Mouse (Mus musculus): ENCODE data around the gene Acaca. TPM values are rescaled to one million over a fixed set of nuclear protein-coding genes. Genes with fewer than 3 reads are reported as not detected.
A peak's percentile ranks its signal among the peaks of the same experiment; 100 is the strongest.
"Not testable (repeated sequence)": the region's sequence is repeated elsewhere in the genome, so short reads cannot be mapped to it uniquely, and the experiment has no call there.

The Acaca gene
- polyA plus RNA-seq, 1 experiment from 2014 or later: 22.6 TPM

DNA sequence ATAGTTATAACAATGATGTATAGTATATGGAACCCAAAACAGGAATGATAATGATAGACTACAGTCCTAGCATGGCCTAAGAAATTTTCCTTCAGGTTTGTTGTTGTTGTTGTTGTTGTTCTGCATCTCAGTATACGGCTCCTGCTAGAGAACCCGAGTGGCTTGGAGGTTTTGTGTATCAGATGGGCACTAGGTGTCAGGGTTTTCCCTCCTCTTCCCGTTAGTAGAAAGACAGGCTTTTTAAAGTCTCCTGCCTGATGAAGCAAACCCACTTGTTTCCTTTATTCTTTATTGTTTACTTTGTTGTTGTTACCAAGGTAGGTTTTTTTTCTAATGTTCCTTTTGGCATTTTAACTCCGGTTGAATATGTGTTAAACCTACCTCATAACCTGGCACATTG, 197.6 kb downstream of the Acaca start:
- ATAC-seq: no peak
- no peaks in the 10 kb centered on the region for H3K27me3 ChIP-seq (replicated peaks; ENCODE audit: control insufficient read depth, insufficient read depth, low read length)
- H3K4me3 ChIP-seq (ENCODE audit: low read length): no peak overlapping the region
- H3K9me3 ChIP-seq (ENCODE audit: control insufficient read depth, low read length): no peaks in the 10 kb centered on the region
- H3K9ac ChIP-seq (ENCODE audit: low read depth, low read length): no peak overlapping the region
- H3K4me2 ChIP-seq (ENCODE audit: low read length): no peak overlapping the region
- H3K4me1 ChIP-seq (ENCODE audit: control insufficient read depth, insufficient read depth, low read depth, low read length): peaks cover 7% of the 10 kb centered on the region
- WGBS: 63% methylated on average over 4 of the region's 4 CpGs
- H3K36me3 ChIP-seq (ENCODE audit: control insufficient read depth, insufficient read depth, low read length): no peaks in the 10 kb centered on the region
- H3K27ac ChIP-seq (ENCODE audit: low read depth, low read length): no peak overlapping the region

DNA sequence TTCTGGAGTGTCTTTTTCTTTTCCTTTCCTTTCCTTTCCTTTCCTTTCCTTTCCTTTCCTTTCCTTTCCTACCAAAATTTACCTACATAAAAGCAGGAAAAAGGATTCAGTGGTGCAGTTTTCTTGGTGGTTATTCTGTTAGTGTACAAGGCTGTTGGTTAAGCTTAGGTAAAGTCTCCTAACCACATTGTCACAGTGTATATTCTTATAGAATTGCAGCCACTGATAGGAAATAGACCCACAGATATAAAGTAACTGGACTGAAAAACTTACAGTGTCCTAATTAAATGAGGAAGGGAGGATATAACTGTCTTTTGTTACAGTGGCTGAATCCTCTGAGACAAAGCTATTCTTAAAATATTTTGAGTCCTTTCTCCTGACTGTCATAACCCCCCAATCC, 202.9 kb downstream of the Acaca start:
- H3K27ac ChIP-seq (ENCODE audit: low read depth, low read length): no peak overlapping the region
- H3K9ac ChIP-seq (ENCODE audit: low read depth, low read length): no peak overlapping the region
- H3K4me3 ChIP-seq (ENCODE audit: low read length): no peak overlapping the region
- no peaks in the 10 kb centered on the region for H3K27me3 ChIP-seq (replicated peaks; ENCODE audit: control insufficient read depth, insufficient read depth, low read length)
- no peaks in the 10 kb centered on the region for H3K4me1 ChIP-seq (ENCODE audit: control insufficient read depth, insufficient read depth, low read depth, low read length)
- no peaks in the 10 kb centered on the region for H3K36me3 ChIP-seq (ENCODE audit: control insufficient read depth, insufficient read depth, low read length)
- H3K9me3 ChIP-seq (ENCODE audit: control insufficient read depth, low read length): no peaks in the 10 kb centered on the region
- ATAC-seq: no peak
- H3K4me2 ChIP-seq (ENCODE audit: low read length): no peak overlapping the region

DNA sequence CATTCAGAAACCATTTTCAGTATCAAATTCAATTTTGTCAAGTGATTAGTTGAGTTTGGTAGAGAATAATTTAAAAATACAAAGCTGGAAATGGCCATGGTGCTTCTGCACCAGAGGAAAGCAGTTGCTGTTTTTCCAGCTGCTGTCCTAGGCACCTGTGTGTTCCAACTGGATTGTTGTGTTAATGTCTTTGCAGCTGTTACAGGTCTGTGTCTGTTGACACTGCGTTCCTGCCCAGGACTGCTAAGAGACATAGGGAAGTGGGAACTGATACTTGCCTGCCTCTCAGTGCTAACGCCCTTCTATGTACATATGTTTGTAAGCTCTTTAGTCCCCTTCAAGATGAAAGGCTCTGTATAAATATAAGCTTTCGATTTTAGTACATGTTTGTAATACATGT, 203.4 kb downstream of the Acaca start:
- H3K4me3 ChIP-seq (ENCODE audit: low read length): no peak overlapping the region
- WGBS: 81% methylated on average over 3 of the region's 3 CpGs
- H3K27me3 ChIP-seq (replicated peaks; ENCODE audit: control insufficient read depth, insufficient read depth, low read length): no peaks in the 10 kb centered on the region
- no peaks in the 10 kb centered on the region for H3K36me3 ChIP-seq (ENCODE audit: control insufficient read depth, insufficient read depth, low read length)
- no peak for ATAC-seq
- no peak overlapping the region for H3K9ac ChIP-seq (ENCODE audit: low read depth, low read length)
- no peaks in the 10 kb centered on the region for H3K9me3 ChIP-seq (ENCODE audit: control insufficient read depth, low read length)
- H3K4me1 ChIP-seq (ENCODE audit: control insufficient read depth, insufficient read depth, low read depth, low read length): no peaks in the 10 kb centered on the region
- H3K27ac ChIP-seq (ENCODE audit: low read depth, low read length): no peak overlapping the region
- H3K4me2 ChIP-seq (ENCODE audit: low read length): no peak overlapping the region

DNA sequence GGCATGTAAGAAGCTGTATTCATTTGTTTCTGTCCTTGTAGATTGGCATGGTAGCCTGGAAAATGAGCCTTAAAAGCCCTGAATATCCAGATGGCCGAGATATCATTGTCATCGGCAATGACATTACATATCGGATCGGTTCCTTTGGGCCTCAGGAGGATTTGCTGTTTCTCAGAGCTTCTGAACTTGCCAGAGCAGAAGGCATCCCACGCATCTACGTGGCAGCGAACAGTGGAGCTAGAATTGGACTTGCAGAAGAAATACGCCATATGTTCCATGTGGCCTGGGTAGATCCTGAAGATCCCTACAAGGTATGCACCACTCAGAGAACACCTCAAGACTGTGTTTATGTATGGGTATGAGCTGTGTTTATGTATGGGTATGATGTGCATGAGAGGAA, 208.8 kb downstream of the Acaca start:
- not testable (repeated sequence) for H3K27ac ChIP-seq (ENCODE audit: low read depth, low read length); H3K9ac ChIP-seq (ENCODE audit: low read depth, low read length); H3K36me3 ChIP-seq (ENCODE audit: control insufficient read depth, insufficient read depth, low read length); H3K27me3 ChIP-seq (replicated peaks; ENCODE audit: control insufficient read depth, insufficient read depth, low read length); H3K4me3 ChIP-seq (ENCODE audit: low read length); H3K4me1 ChIP-seq (ENCODE audit: control insufficient read depth, insufficient read depth, low read depth, low read length); H3K4me2 ChIP-seq (ENCODE audit: low read length); H3K9me3 ChIP-seq (ENCODE audit: control insufficient read depth, low read length); ATAC-seq
- WGBS: 73% methylated on average over 5 of the region's 8 CpGs

DNA sequence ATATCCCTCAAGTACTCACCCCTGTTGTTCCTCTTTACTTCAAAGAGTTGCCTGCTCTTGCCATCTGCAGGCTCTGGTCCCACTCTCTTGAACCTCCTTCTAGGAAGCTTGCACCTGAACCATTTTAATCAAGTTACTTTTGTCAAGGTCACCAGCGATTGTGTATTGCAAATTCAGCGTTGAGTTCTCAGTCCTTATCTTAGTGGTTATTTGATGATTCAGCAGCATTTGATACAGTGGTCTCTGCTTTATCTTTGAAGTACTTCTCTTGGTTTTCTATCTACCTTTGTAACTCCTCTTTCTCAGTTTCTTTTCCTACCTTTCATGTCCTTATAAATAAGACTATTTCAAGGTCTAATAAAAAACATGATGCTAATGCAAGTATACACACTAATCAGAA, 211.2 kb downstream of the Acaca start:
- Histone ChIP-seq H3K4me3 (ENCODE audit: low read length) (no peak overlapping the region), H3K27me3 (replicated peaks; ENCODE audit: control insufficient read depth, insufficient read depth, low read length) (no peaks in the 10 kb centered on the region), H3K4me1 (ENCODE audit: control insufficient read depth, insufficient read depth, low read depth, low read length) (no peaks in the 10 kb centered on the region), H3K9me3 (ENCODE audit: control insufficient read depth, low read length) (no peaks in the 10 kb centered on the region), H3K9ac (ENCODE audit: low read depth, low read length) (no peak overlapping the region), H3K36me3 (ENCODE audit: control insufficient read depth, insufficient read depth, low read length) (peaks cover 3% of the 10 kb centered on the region; the same call in 1 of the 2 replicates), H3K4me2 (ENCODE audit: low read length) (no peak overlapping the region), H3K27ac (ENCODE audit: low read depth, low read length) (no peak overlapping the region)
- ATAC-seq: no peak
- 94% methylated on average over 2 of the region's 2 CpGs for WGBS

DNA sequence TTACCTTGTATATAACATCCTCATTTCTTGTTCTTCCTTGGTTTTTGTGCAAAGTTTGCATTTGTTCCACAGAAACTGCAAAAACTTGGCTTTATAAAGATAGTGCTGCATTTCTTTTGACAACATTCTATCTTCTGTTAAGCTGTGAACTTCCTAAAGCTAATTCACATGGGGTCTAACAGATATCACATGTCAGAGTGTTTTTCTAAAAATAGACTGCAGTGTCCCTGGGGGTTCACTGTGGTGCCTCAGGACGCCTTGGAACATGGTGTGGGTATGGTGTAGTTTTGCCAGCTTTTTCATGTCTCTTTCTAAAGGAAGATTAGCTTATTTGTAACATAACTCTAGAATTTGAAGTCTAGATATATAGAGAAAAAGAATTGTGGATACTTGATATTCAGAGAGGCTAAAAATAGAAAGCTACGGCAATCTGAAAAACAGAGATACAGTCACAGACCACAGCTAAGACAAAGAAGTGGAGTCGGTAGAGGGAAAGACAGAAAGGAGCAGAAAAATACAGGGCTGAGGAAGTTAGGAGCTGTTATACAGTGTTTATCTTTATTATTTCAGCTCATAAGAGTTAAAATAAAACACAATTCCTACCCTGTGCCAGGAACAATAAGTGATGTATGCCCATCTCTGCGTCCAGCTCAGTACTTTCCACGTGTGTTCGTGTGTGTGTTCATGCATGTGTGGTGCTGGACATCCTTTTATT, 215.2 kb downstream of the Acaca start:
- 72% methylated on average over 6 of the region's 6 CpGs for WGBS
- Histone ChIP-seq H3K4me3 (ENCODE audit: low read length) (no peak overlapping the region), H3K27ac (ENCODE audit: low read depth, low read length) (no peak overlapping the region), H3K27me3 (replicated peaks; ENCODE audit: control insufficient read depth, insufficient read depth, low read length) (no peaks in the 10 kb centered on the region), H3K9me3 (ENCODE audit: control insufficient read depth, low read length) (no peaks in the 10 kb centered on the region), H3K4me1 (ENCODE audit: control insufficient read depth, insufficient read depth, low read depth, low read length) (no peaks in the 10 kb centered on the region; the same call in none of the 2 replicates), H3K4me2 (ENCODE audit: low read length) (no peak overlapping the region), H3K36me3 (ENCODE audit: control insufficient read depth, insufficient read depth, low read length) (no peaks in the 10 kb centered on the region), H3K9ac (ENCODE audit: low read depth, low read length) (no peak overlapping the region)
- no peak for ATAC-seq

DNA sequence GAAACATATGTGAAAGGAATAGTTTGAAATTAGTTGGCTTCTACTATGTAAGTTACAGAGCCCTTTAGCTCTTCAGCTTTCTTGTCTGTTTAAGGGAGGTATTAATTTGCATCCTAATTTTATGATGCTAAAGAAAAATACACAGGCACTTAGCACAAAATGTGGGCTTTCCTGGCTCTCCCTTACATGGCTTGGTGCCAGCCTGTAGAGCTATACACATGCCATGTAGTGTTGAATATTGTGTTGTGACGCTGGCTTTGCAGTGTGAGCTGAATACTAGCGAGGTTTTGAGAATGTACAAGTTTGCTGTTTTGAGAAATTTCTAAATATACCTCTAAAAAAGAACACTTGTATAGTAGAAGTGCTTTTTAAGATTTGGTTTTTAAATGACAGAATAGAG, 218.3 kb downstream of the Acaca start:
- 48% methylated on average over 2 of the region's 2 CpGs for WGBS
- no peaks in the 10 kb centered on the region for H3K9me3 ChIP-seq (ENCODE audit: control insufficient read depth, low read length)
- no peak for ATAC-seq
- H3K27ac ChIP-seq (ENCODE audit: low read depth, low read length): no peak overlapping the region
- H3K27me3 ChIP-seq (replicated peaks; ENCODE audit: control insufficient read depth, insufficient read depth, low read length): no peaks in the 10 kb centered on the region
- H3K4me3 ChIP-seq (ENCODE audit: low read length): no peak overlapping the region
- peaks cover 5% of the 10 kb centered on the region for H3K4me1 ChIP-seq (ENCODE audit: control insufficient read depth, insufficient read depth, low read depth, low read length)
- H3K9ac ChIP-seq (ENCODE audit: low read depth, low read length): no peak overlapping the region
- no peaks in the 10 kb centered on the region for H3K36me3 ChIP-seq (ENCODE audit: control insufficient read depth, insufficient read depth, low read length)
- no peak overlapping the region for H3K4me2 ChIP-seq (ENCODE audit: low read length)

DNA sequence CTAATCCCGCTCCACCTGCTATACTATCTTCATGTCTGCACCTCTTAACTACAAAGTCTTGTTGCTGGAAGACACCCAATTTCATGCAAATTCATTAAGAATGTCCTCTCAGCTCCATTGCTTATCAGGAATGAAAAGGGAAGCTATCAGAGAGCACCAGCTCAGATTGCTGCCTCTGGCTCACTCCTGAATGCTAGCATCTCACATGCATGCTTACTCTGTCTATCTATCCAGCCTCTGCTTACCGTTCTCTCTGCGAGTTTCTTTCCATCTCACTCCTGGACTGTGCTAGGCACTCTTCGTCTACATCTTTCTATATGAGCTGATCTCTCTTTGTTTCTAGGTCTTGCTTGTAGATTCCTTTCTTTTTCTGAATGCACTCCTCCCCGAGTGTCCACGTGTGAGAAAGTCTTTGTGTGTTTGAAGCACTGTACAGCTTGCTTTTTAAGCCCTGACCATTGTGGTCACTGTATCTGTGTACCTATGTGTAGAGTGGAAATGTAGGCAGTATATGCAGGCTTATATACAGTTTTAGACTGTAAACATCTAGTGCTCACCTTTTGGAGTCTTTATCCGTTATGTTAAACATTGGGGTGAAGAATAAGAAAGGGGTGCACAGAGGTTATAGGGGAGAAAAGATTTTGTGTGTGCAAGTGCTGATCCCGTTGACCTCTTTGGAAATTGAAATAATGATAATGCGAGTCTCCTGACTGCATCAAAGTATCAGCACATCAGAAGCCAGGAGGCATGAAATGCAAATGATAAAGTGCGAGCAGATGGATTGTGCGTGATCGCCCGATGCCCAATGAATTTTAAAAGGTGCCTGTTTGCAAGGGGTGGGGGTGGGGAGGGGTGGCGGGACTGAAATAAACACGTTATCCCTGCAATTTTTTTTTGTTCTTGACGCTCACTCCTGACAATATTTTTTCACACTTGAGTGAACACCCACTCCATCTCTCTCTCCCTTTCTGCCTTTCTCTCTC, 219.7 kb downstream of the Acaca start:
- Histone ChIP-seq H3K4me1 (ENCODE audit: control insufficient read depth, insufficient read depth, low read depth, low read length) (peaks cover 5% of the 10 kb centered on the region), H3K9ac (ENCODE audit: low read depth, low read length) (no peak overlapping the region), H3K27me3 (replicated peaks; ENCODE audit: control insufficient read depth, insufficient read depth, low read length) (no peaks in the 10 kb centered on the region), H3K4me3 (ENCODE audit: low read length) (no peak overlapping the region), H3K4me2 (ENCODE audit: low read length) (peak overlapping the region; percentile 34), H3K9me3 (ENCODE audit: control insufficient read depth, low read length) (no peaks in the 10 kb centered on the region), H3K36me3 (ENCODE audit: control insufficient read depth, insufficient read depth, low read length) (no peaks in the 10 kb centered on the region), H3K27ac (ENCODE audit: low read depth, low read length) (peak overlapping the region; percentile 3)
- 29% methylated on average over 16 of the region's 16 CpGs for WGBS
- peak; percentile 45; the same call in 1 of the 2 replicates for ATAC-seq

DNA sequence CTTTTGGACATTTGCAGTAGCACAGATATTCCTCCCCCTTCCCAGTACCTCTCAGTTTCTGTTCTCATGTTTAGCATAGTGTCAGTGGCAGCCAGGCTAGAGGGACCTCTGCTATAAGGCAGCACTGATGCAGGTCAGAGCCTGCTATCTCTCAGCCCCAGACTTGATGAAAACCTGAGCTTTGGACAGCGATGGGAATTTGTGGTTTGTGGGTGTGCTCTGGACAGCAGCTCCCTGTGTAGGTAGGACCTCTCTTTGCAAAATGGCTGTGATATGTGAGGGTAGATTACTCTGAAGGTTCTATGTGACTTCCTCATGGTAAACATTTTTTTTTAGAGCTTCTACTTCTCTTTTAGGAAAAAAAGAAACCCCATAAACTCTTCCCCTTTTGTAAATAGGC, 221.7 kb downstream of the Acaca start:
- Histone ChIP-seq H3K27me3 (replicated peaks; ENCODE audit: control insufficient read depth, insufficient read depth, low read length) (no peaks in the 10 kb centered on the region), H3K9ac (ENCODE audit: low read depth, low read length) (no peak overlapping the region), H3K4me3 (ENCODE audit: low read length) (no peak overlapping the region), H3K4me2 (ENCODE audit: low read length) (no peak overlapping the region), H3K27ac (ENCODE audit: low read depth, low read length) (no peak overlapping the region), H3K36me3 (ENCODE audit: control insufficient read depth, insufficient read depth, low read length) (no peaks in the 10 kb centered on the region), H3K4me1 (ENCODE audit: control insufficient read depth, insufficient read depth, low read depth, low read length) (peaks cover 5% of the 10 kb centered on the region), H3K9me3 (ENCODE audit: control insufficient read depth, low read length) (no peaks in the 10 kb centered on the region)
- no peak for ATAC-seq
- 90% methylated on average over 1 of the region's 1 CpGs for WGBS
